Mouse (Mus musculus) cerebellum, postnatal 4 days (tissue): ENCODE measurements around the gene Tgif1.
"Not testable (repeated sequence)": the region's sequence is repeated elsewhere in the genome, so short reads cannot be mapped to it uniquely, and the experiment has no call there.

Source experiments
- DNase-seq, 2 experiments: peaks; one replicate each; pipeline ENCODE4 v3.0.0; 2022; ENCODE audit warnings: low spot score in 2 of 2, mixed read lengths in 1 of 2

Gene Tgif1

DNA sequence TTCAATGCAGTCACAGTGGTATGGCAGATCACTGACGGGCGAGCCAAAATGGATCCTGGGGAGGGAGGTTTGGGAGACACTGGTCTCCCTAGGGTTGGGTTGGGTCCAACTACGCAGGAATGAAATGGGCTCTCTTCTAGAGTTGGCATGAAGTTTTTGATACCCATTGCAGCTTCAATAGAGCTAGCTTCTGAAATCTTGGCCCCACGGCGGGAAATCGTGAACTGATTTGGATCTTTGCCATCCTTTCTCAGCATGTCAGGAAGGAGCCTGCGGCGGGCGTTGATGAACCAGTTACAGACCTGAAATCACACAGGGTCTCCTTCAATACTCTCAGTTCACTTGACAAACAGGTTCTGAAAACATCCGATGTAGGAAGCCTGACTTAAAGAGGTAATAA, 8.4 kb downstream of the Tgif1 start:
- DNase-seq: peak in 1 of 2 experiments; percentile 51

DNA sequence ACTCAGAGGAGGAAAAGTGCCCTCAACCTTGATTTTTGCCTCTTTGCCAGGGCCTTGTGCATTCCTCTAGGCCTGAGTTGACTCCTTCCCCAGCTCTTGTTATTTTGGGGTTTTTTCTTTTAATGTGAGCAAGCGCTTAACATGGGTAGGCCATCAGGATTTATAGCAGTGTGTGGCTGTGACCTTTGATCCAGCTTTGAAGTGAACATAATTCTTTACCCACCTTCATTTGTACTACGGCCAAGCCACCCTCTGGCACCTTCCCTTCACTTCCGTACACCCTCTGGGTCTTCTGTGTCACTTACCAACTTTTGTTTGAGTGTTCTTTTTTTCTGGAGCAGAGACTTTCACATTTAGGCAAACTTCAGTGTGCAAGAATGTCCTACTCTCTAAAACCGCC, 10.1 kb downstream of the Tgif1 start:
- DNase-seq: no peak

DNA sequence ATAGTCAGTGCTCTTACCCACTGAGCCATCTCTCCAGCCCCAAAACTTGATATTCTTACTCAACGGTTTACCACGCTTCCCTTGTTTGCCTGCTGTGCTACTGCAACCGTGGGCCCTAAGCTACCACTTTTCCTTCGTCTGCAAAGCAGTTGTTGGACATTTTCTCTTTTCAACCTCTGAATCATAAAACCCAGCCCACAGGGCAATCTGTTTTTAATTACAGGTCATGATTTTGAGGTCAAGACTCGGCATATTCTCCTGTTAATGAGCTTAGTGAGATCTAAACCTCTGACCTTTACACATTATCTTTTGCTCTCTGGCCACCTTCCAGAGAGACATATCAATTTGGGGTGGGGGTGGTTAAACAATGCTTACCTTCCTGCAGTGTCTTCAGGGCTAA, 14.8 kb downstream of the Tgif1 start:
- DNase-seq: no peak

- DNase-seq: no peak
Measured at GRCm38 (mm10) chr17:70838031-70838430, 15.3 kb downstream of the Tgif1 start.

GRCm38 (mm10) chr17:70837474-70837873, 15.9 kb downstream of the Tgif1 start:
- DNase-seq: not testable (repeated sequence)

- DNase-seq: no peak
Measured at GRCm38 (mm10) chr17:70836820-70837219, 16.5 kb downstream of the Tgif1 start.

DNA sequence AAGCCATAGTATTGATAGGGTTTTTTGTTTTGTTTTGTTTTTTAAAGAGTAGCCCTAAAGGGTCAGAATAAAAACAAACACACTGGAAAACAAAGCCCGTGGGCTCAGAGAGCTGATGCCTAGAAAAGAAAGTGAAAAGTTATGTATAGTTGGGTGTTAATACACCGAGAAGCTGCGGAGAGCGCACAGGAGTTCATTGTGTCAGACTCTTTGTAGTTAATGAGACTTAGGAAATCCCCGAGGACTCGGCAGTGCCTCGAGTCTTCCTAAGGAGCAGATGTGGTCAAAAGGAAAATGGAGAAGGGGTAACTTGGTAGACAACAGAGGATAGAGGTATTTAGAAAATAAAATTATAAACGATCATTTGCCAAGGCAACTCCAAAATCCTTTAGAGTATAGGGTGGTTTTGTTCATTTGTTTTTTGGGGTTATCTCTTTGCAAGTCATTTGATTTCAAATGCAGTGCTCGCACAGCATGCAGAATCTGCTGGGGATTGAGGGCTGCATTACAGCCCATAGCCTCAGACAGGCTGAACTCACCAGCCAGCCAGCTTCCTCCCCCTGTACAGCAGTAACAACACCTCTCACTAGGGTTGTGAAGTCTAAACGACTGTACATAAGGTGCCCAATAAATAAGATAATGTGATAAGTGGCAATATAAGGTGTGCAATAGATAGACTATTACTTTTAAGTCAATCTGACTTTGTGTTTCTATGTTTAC, 18.1 kb downstream of the Tgif1 start:
- no peak for DNase-seq

DNA sequence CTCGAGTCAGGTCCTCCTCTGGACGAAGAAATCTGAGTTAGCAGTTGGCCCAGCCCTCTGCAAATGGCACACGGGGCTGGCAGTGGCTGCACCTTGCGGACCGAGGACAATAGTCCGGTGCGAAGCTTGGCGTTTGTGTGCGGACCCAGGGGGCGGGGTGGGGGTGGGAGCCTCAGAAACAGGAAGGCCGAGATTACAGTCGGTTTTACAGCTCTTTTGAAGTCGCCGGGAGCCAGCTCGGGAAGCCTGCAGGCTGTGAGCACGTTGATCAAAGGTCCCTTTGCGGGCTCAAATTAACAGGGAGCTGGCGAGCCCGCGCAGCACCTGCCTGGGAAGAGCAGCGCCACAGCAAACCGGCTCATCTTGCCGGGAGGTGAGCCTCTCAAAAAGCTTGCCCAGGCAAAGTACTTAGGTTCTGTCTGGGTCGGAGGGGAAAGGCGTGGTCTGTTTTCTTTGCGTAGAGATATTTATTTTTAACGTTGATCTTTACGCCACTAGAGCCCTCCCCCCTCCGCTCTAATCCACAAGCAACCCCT, 18.8 kb downstream of the Tgif1 start:
- DNase-seq: no peak

GRCm38 (mm10) chr17:70832544-70832943, 20.8 kb downstream of the Tgif1 start:
- DNase-seq: no peak

DNA sequence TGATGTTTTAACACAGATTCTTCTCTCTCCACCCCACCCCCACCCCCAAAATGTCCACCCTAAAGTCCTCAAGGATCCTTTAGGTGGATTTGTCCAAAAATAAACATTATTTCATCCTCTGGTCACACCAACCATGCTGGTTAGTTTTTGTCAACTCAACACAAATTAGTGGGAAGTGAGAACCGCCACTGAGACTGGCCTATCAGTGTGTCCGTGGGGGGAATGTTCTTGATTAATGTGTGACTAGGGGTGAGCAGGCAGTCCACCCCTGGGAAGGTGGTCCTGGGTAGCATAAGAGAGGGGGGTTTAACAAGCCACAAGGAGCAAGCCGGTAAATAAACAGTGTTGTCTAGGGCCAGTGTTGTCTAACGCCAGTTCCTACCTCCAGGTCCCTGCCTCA, 21.8 kb downstream of the Tgif1 start:
- no peak for DNase-seq

- DNase-seq: no peak
Measured at GRCm38 (mm10) chr17:70829943-70830715, 23.2 kb downstream of the Tgif1 start.

DNA sequence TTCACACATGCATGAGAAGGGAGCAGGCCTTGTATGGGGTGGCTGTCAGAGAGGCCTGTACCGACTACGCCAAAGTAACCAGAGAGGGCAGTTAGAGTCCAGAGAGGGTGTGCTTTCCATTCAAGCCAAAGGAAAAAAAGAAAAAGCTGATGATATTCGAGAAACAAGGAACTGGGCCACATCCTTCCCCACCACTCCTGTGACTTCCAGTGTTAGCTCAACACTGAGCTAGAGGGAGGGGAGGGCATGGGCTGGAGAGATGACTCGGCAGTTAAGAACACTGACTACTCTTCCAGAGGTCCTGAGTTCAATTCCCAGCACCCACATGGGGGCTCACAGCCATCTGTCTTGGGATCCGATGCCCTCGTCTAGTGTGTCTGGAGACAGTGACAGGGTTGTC, 24.1 kb downstream of the Tgif1 start:
- no peak for DNase-seq

- DNase-seq: no peak
Measured at GRCm38 (mm10) chr17:70828569-70828968, 24.8 kb downstream of the Tgif1 start.

DNA sequence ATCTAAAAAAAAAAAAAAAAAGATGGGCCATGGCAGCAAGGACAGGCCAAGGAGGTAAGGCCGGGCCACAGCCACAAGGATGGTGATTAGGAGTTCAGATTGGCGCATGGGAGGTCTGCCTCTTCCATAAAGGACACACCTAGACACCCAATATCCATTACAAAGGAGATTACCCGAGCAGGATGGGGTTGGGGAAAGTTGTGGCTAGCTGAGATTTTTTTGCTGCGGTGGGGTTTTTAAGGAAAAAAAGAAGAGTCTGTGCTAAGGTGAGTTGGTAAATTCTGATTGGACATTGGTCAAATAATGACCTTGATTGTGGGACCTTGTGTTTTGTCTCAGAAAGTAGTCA, 25.2 kb downstream of the Tgif1 start:
- no peak for DNase-seq

- DNase-seq: not testable (repeated sequence)
Measured at GRCm38 (mm10) chr17:70827463-70828179, 25.7 kb downstream of the Tgif1 start.

GRCm38 (mm10) chr17:70826227-70826626, 27.1 kb downstream of the Tgif1 start:
- DNase-seq: no peak

GRCm38 (mm10) chr17:70823083-70823482, 30.3 kb downstream of the Tgif1 start:
- no peak for DNase-seq

DNA sequence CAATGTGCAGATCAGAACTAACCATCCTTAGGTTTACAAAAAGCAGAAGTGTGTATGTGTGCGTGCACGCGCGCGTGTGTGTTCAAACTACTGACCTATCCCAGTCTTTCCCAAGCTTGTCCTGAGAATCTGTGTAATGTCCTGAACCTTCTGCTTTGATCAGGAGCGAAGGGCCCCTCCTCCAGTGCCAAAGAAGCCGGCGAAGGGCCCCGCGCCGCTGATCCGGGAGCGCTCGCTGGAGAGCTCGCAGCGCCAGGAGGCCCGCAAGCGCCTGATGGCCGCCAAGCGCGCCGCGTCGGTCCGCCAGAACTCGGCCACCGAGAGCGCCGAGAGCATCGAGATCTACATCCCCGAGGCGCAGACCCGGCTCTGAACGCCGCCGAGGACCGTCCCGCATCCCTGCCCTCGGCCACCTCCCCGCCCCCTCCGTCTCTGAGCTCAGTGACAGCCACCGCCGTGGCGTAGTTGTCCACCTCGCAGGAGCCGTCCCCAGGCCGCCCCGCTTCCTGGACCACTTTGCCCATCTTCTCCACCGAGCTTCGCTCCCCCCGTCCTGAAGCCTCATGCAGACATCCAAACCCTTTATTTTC, 35.4 kb downstream of the Tgif1 start:
- DNase-seq: peak in 1 of 2 experiments; percentile 11

DNA sequence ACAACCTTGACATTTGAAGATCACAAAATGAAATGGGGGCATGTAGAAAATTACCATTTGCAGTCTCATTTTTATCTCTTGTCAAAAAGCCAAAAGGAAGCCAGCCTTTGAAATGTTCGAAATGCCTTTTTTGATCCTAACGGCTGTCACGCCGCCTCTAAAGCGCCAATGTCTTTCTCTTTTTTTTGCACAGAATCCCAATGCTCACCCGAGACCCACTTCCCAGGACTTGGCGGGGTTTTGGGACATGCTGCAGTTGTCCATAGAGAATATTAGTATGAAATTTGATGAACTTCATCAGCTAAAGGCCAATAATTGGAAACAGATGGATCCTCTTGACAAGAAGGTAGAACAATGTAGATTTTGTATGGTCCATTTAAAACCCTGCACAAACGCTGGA, 38.3 kb downstream of the Tgif1 start:
- DNase-seq: no peak

DNA sequence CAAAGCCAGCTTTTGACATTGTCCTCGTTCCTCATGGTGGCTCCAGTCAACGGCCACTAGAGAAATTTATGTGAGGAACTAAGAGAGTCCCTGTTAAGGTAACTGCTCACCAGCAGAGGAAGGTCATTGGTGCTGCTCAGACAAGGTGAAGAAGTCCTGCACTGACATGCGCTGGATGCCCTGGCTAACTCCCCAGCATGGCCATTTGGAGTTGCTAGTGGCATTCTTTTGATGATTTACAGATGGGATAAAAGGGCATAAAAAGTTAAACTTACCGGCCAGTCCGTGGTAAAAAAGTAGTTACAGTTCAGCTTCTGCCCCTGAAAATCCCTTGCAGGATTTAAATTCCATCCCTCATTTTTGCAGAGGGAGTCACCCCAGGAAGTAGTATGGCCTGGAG, 42.6 kb downstream of the Tgif1 start:
- no peak for DNase-seq

- DNase-seq: no peak
Measured at GRCm38 (mm10) chr17:70809776-70810175, 43.6 kb downstream of the Tgif1 start.

DNA sequence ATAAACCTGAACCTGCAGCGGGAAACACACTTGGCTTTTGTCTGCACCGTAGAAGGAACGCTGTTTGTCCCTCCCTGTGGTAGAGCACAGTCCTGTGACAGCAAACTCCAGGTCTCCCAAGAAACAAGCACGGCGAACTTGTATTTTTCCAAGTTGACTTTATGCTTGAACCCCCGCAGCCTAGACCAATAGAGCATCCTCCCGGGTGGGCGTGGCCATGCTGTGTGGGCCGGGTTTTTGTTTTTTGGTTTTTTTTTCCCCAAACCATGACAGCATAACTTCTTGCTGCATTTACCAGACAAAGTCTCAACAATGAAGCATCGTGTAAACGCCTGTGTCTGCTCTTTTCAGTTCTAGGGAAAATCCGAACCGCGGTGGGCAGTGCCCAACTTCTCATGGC, 44.5 kb downstream of the Tgif1 start:
- no peak for DNase-seq
